Mouse (Mus musculus) frontal cortex, postnatal 36 days (tissue): ENCODE measurements at regions not wholly inside any gene's neighbourhood (a gene's known extent, or its start where the extent isn't known, plus 50 kb on each side); places are given as distances from the start of the nearest gene placed in this dataset.

Experiments
- DNase-seq, 2 experiments: peaks; one replicate each; pipeline ENCODE4 v3.0.0; 2022; ENCODE audit warnings: low spot score in 2 of 2

- no peak for DNase-seq
Observed at GRCm38 (mm10) chrX:105346420-105346819, 153.2 kb upstream of the Cypt2 start.

GRCm38 (mm10) chrX:105366284-105366683, 133.3 kb upstream of the Cypt2 start:
- no peak for DNase-seq

GRCm38 (mm10) chrX:105367979-105368378, 131.6 kb upstream of the Cypt2 start:
- no peak for DNase-seq

- no peak for DNase-seq
Observed at GRCm38 (mm10) chrX:105390506-105390905, 109.1 kb upstream of the Cypt2 start.

- DNase-seq = no peak
Observed at GRCm38 (mm10) chrX:105391029-105391428, 108.5 kb upstream of the Cypt2 start.

GRCm38 (mm10) chrX:105391680-105392462, 107.7 kb upstream of the Cypt2 start:
- peak; percentile 70 to 84 for DNase-seq

- DNase-seq = no peak
Observed at GRCm38 (mm10) chrX:105393259-105393658, 106.3 kb upstream of the Cypt2 start.

- no peak for DNase-seq
Observed at GRCm38 (mm10) chrX:105413351-105413750, 86.2 kb upstream of the Cypt2 start.

- no peak for DNase-seq
Observed at GRCm38 (mm10) chrX:105420976-105421375, 78.6 kb upstream of the Cypt2 start.
